Mouse (Mus musculus) heart, postnatal 4 days (tissue): ENCODE measurements around the gene Nek10. TPM values are rescaled to one million over a fixed set of nuclear protein-coding genes. Genes with fewer than 3 reads are reported as not detected.
"Not testable (repeated sequence)": the region's sequence is repeated elsewhere in the genome, so short reads cannot be mapped to it uniquely, and the experiment has no call there.

Experiments used
- DNase-seq: peaks from one replicate; pipeline ENCODE4 v3.0.0; 2021
- total RNA-seq, 2 experiments: library from RNA; stranded (reverse); gene quantifications; 2 replicates each; pipeline ENCODE4 v1.2.3; 2021

Gene Nek10
- total RNA-seq, 2 experiments from 2014 or later = 0.07 TPM; not detected in 1

- no peak for DNase-seq
Observed at GRCm38 (mm10) chr14:14991642-14992041, 188.4 kb downstream of the Nek10 start.

GRCm38 (mm10) chr14:15011408-15011807 lies 208.2 kb downstream of the Nek10 start:
- DNase-seq = no peak

GRCm38 (mm10) chr14:15014799-15015198 lies 211.6 kb downstream of the Nek10 start:
- no peak for DNase-seq

- DNase-seq = not testable (repeated sequence)
Observed at GRCm38 (mm10) chr14:15030626-15031025, 227.4 kb downstream of the Nek10 start.

- not testable (repeated sequence) for DNase-seq
Observed at GRCm38 (mm10) chr14:15034638-15035037, 231.4 kb downstream of the Nek10 start.

GRCm38 (mm10) chr14:15048186-15048585 lies 245.0 kb downstream of the Nek10 start:
- no peak for DNase-seq

- no peak for DNase-seq
Observed at GRCm38 (mm10) chr14:15061496-15061895, 258.3 kb downstream of the Nek10 start.

Other genes starting within 250 kb of the Nek10 start
- 10 to 100 TPM; 23.3 to 26.4 TPM for gene Slc4a7, start 101.1 kb upstream of the Nek10 start, total RNA-seq